Mouse (Mus musculus) embryonic facial prominence, embryonic 13.5 days (tissue): ENCODE measurements around the gene Ftcd. TPM values are rescaled to one million over a fixed set of nuclear protein-coding genes. Genes with fewer than 3 reads are reported as not detected.

ENCODE experiments used
- polyA plus RNA-seq: library from polyadenylated mRNA; unstranded; fragments of >200 nt; fragmentation: Nextera tagmentation; extraction: Ambion mirVana; gene quantifications from 2 replicates; pipeline ENCODE4 v1.2.1, GENCODE M21; 2015

The Ftcd gene
- polyA plus RNA-seq, 1 experiment from 2014 or later: not detected

Other genes starting within 250 kb of the Ftcd start
- gene Dip2a, start 230.4 kb upstream of the Ftcd start, polyA plus RNA-seq: 12.5 TPM in 2 replicates
- 2.1 TPM in 1 of 2 replicates, not detected in the other for gene AC141477.1, start 135.2 kb upstream of the Ftcd start, polyA plus RNA-seq
- gene Pcnt, start 132.9 kb upstream of the Ftcd start, polyA plus RNA-seq: 13.9 and 16.4 TPM in 2 replicates
- not detected in 2 replicates for gene 2610028H24Rik, start 126.6 kb upstream of the Ftcd start, polyA plus RNA-seq
- gene Mcm3ap, start 106.7 kb upstream of the Ftcd start, polyA plus RNA-seq: 67.9 and 79.8 TPM in 2 replicates
- 6.0 and 7.4 TPM in 2 replicates for gene Ybey, start 106.5 kb upstream of the Ftcd start, polyA plus RNA-seq
- 37.3 and 39.0 TPM in 2 replicates for gene Lss, start 44.1 kb upstream of the Ftcd start, polyA plus RNA-seq
- not detected in 2 replicates for gene Spatc1l, start 13.4 kb upstream of the Ftcd start, polyA plus RNA-seq
- gene Col6a2, start 48.0 kb downstream of the Ftcd start, polyA plus RNA-seq: 173 and 181 TPM in 2 replicates
- gene Col6a1, start 150.5 kb downstream of the Ftcd start, polyA plus RNA-seq: 174 and 175 TPM in 2 replicates